Mouse (Mus musculus): Measurements from ENCODE around the gene Ogg1.

GRCm38 (mm10) chr6:113353696-113354095 lies 26.9 kb downstream of the Ogg1 start:
- TF ChIP-seq CTCF (IDR thresholded peaks at IDR 0.05), result no peak
- no peak for TF ChIP-seq POLR2A (IDR thresholded peaks at IDR 0.05; ENCODE audit: insufficient read depth, low read depth, low read length)
